Mouse (Mus musculus) hindbrain, embryonic 15.5 days (tissue): ENCODE measurements around the gene Pcid2. TPM values are rescaled to one million over a fixed set of nuclear protein-coding genes. Genes with fewer than 3 reads are reported as not detected.
A peak's percentile ranks its signal among the peaks of the same experiment; 100 is the strongest.
"Not testable (repeated sequence)": the region's sequence is repeated elsewhere in the genome, so short reads cannot be mapped to it uniquely, and the experiment has no call there.

Source experiments
- ATAC-seq: fragments of 200-750 bp; cut with Nextera tagmentation; 2 replicates; pipeline ENCODE4 v1.8.0; 2017; ENCODE audit warnings: low read depth, moderate number of reproducible peaks, moderate TSS enrichment; ENCODE audit not compliant: low FRiP score
- H3K27ac ChIP-seq: fragments of 300-500 bp; sonication (generic); replicated peaks from 2 replicates; pipeline ENCODE4 v1.5.1; 2015; ENCODE audit warnings: mild to moderate bottlenecking, inconsistent platforms
- H3K27me3 ChIP-seq: fragments of 300-500 bp; sonication (generic); 2 replicates; pipeline ENCODE4 v1.6.1; 2015; ENCODE audit warnings: control low read depth, inconsistent platforms
- H3K36me3 ChIP-seq: fragments of 300-500 bp; sonication (generic); 2 replicates; pipeline ENCODE4 v1.6.1; 2015; ENCODE audit warnings: control low read depth, inconsistent platforms
- H3K4me1 ChIP-seq: fragments of 300-500 bp; sonication (generic); replicated peaks from 2 replicates; pipeline ENCODE4 v1.6.1; 2015; ENCODE audit warnings: control low read depth, inconsistent platforms
- H3K4me2 ChIP-seq: fragments of 300-500 bp; sonication (generic); 2 replicates; pipeline ENCODE4 v1.6.1; 2015; ENCODE audit warnings: moderate library complexity, mild to moderate bottlenecking, inconsistent platforms
- H3K4me3 ChIP-seq: fragments of 300-500 bp; sonication (generic); 2 replicates; pipeline ENCODE4 v1.5.1; 2015; ENCODE audit warnings: mild to moderate bottlenecking, inconsistent platforms
- H3K9ac ChIP-seq: fragments of 300-500 bp; sonication (generic); 2 replicates; pipeline ENCODE4 v1.6.1; 2015; ENCODE audit warnings: inconsistent platforms
- H3K9me3 ChIP-seq: fragments of 300-500 bp; sonication (generic); 2 replicates; pipeline ENCODE4 v1.6.1; 2016; ENCODE audit warnings: control low read depth, inconsistent platforms
- WGBS: fragments of 180-500 bp; shearing (Covaris S2); methylation state at CpG from one replicate; pipeline ENCODE4 v1.1.7; 2015; 5-methylcytosine and 5-hydroxymethylcytosine counted together
- polyA plus RNA-seq: library from polyadenylated mRNA; unstranded; fragments of >200 nt; fragmentation: Nextera tagmentation; extraction: Ambion mirVana; gene quantifications from 2 replicates; pipeline ENCODE4 v1.2.1, GENCODE M21; 2015

The Pcid2 gene
- polyA plus RNA-seq, 1 experiment from 2014 or later: 40.4 TPM

GRCm38 (mm10) chr8:13118516-13118915 lies 13.3 kb upstream of the Pcid2 start:
- ATAC-seq: no peak
- Histone ChIP-seq H3K4me3 (no peak overlapping the region), H3K27me3 (no peaks in the 10 kb centered on the region), H3K9ac (no peak overlapping the region), H3K9me3 (no peaks in the 10 kb centered on the region), H3K27ac (no peak overlapping the region), H3K4me2 (no peak overlapping the region), H3K4me1 (no peaks in the 10 kb centered on the region), H3K36me3 (peaks cover 18% of the 10 kb centered on the region)
- 81% methylated on average over 3 of the region's 3 CpGs for WGBS

GRCm38 (mm10) chr8:13117096-13117495 lies 11.8 kb upstream of the Pcid2 start:
- no peak overlapping the region for H3K4me2 ChIP-seq
- H3K9me3 ChIP-seq: no peaks in the 10 kb centered on the region
- WGBS: 96% methylated on average over 2 of the region's 2 CpGs
- no peak overlapping the region for H3K9ac ChIP-seq
- peaks cover 15% of the 10 kb centered on the region; the same call in 1 of the 2 replicates for H3K36me3 ChIP-seq
- no peak overlapping the region for H3K4me3 ChIP-seq
- no peak for ATAC-seq
- no peaks in the 10 kb centered on the region for H3K27me3 ChIP-seq
- no peaks in the 10 kb centered on the region for H3K4me1 ChIP-seq
- no peak overlapping the region for H3K27ac ChIP-seq

- ATAC-seq: no peak
- H3K9ac ChIP-seq: no peak overlapping the region
- 95% methylated on average over 4 of the region's 4 CpGs for WGBS
- H3K27me3 ChIP-seq: no peaks in the 10 kb centered on the region
- H3K36me3 ChIP-seq: no peaks in the 10 kb centered on the region
- H3K27ac ChIP-seq: no peak overlapping the region
- no peak overlapping the region for H3K4me3 ChIP-seq
- no peak overlapping the region for H3K4me2 ChIP-seq
- H3K4me1 ChIP-seq: peaks cover 12% of the 10 kb centered on the region
- H3K9me3 ChIP-seq: no peaks in the 10 kb centered on the region
Observed at GRCm38 (mm10) chr8:13113232-13113631, 8.0 kb upstream of the Pcid2 start.

DNA sequence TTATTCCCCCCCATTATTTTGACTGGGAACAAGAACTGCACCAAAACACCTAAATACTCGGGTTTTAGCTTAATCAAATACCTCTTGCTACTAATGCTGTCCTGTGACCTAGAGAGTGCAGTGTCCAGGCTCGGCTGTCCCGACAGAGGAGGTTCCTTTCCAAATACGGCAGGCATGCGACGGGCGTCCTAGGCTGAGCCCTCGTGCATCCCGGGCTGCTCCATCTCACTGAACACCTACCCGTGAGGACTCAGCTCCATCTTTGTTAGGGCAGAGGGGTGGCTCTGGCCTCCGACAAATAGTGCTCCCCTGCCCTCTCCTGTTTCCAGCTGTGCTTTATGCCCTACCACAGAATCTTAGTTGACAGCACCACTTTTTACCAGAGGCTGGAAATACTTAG lies 6.7 kb upstream of the Pcid2 start:
- H3K9me3 ChIP-seq: no peaks in the 10 kb centered on the region
- H3K4me1 ChIP-seq: peaks cover 19% of the 10 kb centered on the region
- no peak for ATAC-seq
- H3K9ac ChIP-seq: no peak overlapping the region
- no peak overlapping the region for H3K27ac ChIP-seq
- WGBS: 90% methylated on average over 11 of the region's 11 CpGs
- no peaks in the 10 kb centered on the region for H3K36me3 ChIP-seq
- H3K4me3 ChIP-seq: no peak overlapping the region
- no peaks in the 10 kb centered on the region for H3K27me3 ChIP-seq
- H3K4me2 ChIP-seq: no peak overlapping the region

DNA sequence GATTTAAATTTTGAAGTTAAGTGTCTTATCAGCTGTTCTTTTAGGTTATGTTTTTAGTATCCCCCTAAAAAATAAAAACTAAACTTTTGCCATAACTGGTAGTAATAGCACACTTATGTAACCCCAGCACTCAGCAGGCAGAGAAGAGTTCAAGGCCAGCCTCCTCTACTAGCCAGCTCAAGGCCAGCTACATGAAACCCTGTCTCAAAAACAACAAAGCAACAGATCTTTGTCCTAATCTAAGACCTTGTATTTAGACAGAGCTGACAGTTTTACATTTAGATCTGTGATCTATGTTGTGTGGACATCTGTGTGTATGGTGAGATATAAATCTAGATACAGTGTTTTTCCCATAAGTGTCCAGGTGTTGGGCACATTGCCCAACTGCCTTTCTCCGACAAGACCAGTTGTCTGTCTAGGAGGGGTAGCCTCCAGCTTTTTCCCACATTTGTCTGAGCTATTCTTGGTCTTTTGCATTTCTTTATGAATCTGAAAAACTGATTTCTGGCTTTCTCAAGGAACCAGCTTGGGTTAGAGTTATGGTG lies 4.2 kb upstream of the Pcid2 start:
- Histone ChIP-seq H3K4me2 (no peak overlapping the region), H3K9ac (no peak overlapping the region), H3K27me3 (no peaks in the 10 kb centered on the region), H3K4me1 (peaks cover 27% of the 10 kb centered on the region), H3K36me3 (no peaks in the 10 kb centered on the region), H3K27ac (no peak overlapping the region), H3K9me3 (no peaks in the 10 kb centered on the region), H3K4me3 (no peak overlapping the region)
- ATAC-seq: no peak
- WGBS: 67% methylated on average over 1 of the region's 1 CpGs

- Histone ChIP-seq H3K36me3 (no peaks in the 10 kb centered on the region), H3K27ac (no peak overlapping the region), H3K4me2 (no peak overlapping the region), H3K9ac (no peak overlapping the region), H3K9me3 (no peaks in the 10 kb centered on the region), H3K4me1 (peaks cover 30% of the 10 kb centered on the region), H3K4me3 (no peak overlapping the region), H3K27me3 (no peaks in the 10 kb centered on the region)
- no peak for ATAC-seq
- 89% methylated on average over 8 of the region's 8 CpGs for WGBS
Observed at GRCm38 (mm10) chr8:13108967-13109366, 3.7 kb upstream of the Pcid2 start.

DNA sequence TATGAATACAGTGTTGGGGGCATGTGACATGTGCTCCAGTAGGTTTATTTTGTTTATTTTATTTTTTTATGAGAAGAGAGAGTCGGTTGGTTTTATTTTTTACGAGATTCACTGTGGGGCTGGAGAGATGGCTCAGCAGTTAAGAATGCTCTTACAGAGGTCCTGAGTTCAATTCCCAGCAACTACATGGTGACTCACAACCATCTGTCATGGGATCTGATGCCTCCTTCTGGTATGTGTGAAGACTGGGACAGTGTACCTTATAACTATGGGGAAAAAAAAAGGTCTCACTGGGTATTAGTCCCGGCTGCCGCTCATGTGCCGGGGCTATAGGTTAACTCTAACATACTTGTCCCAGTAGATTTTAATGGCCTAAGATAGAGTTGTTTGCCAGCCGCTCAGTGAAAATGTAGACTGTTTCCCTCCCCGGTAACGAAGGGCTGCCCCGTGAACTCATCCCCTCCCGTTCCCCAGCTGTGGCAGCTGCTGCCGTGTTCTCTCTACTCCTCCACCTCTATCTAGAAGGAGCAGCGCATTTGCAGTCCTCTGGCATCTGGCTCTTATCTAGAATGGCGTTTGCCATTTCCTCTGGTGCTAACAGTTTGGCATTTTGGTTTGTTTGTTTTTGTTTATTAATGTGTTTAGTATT lies 2.9 kb upstream of the Pcid2 start:
- H3K27me3 ChIP-seq: no peaks in the 10 kb centered on the region
- peaks cover 36% of the 10 kb centered on the region for H3K4me1 ChIP-seq
- no peak overlapping the region for H3K27ac ChIP-seq
- H3K9ac ChIP-seq: no peak overlapping the region
- H3K4me3 ChIP-seq: no peak overlapping the region
- no peaks in the 10 kb centered on the region for H3K36me3 ChIP-seq
- H3K4me2 ChIP-seq: no peak overlapping the region
- WGBS: 89% methylated on average over 13 of the region's 13 CpGs
- no peak for ATAC-seq
- H3K9me3 ChIP-seq: no peaks in the 10 kb centered on the region

DNA sequence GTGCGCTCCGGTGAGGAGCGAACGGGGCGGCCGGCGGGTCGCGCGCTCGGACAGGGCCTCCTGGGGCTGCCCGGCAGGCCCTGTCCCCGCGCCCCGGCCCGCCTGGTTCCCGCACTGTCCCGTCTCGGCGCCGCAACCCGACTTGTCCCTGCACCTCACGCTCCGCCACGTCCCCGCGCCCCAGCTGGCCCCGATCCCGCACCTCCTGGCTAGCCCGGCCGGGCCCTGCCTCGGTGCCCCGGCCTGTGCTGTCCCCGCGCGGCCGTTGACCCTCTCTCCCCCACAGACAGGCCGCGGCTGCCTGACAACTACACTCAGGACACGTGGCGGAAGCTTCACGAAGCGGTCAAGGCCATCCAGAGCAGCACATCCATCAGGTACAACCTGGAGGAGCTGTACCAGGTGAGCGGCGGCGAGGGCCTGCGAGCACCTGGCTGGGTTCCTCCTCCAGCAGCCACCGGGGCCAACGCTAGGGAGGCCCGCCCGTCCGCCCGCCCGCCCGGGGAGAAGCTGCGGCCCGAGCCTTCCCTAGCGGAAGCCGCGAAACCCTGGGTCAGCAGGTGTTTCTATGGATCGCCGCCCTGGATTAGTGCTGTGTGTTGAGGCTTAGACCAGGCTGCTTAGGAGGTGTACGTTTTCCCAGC lies 771 bp upstream of the Pcid2 start:
- Histone ChIP-seq H3K4me3 (peak overlapping the region; percentile 92), H3K9me3 (no peaks in the 10 kb centered on the region), H3K4me1 (peaks cover 31% of the 10 kb centered on the region), H3K4me2 (peak overlapping the region; percentile 97), H3K9ac (peak overlapping the region; percentile 92), H3K27ac (peak overlapping the region; percentile 89), H3K27me3 (no peaks in the 10 kb centered on the region), H3K36me3 (peaks cover 5% of the 10 kb centered on the region; the same call in 1 of the 2 replicates)
- under 1% methylated on average over 54 of the region's 63 CpGs for WGBS
- peak; percentile 61 for ATAC-seq

GRCm38 (mm10) chr8:13104691-13105086 lies 570 bp downstream of the Pcid2 start:
- Histone ChIP-seq H3K4me2 (peak overlapping the region; percentile 97), H3K4me1 (peaks cover 26% of the 10 kb centered on the region), H3K9me3 (no peaks in the 10 kb centered on the region), H3K9ac (peak overlapping the region; percentile 81), H3K36me3 (peaks cover 5% of the 10 kb centered on the region), H3K4me3 (peak overlapping the region; percentile 92), H3K27ac (peak overlapping the region; percentile 95), H3K27me3 (no peaks in the 10 kb centered on the region)
- ATAC-seq: peak; percentile 84
- under 1% methylated on average over 45 of the region's 45 CpGs for WGBS

- ATAC-seq: no peak
- Histone ChIP-seq H3K4me2 (no peak overlapping the region), H3K27ac (no peak overlapping the region), H3K27me3 (no peaks in the 10 kb centered on the region), H3K9me3 (no peaks in the 10 kb centered on the region), H3K4me3 (no peak overlapping the region), H3K36me3 (peaks cover 82% of the 10 kb centered on the region), H3K4me1 (no peaks in the 10 kb centered on the region), H3K9ac (no peak overlapping the region)
- 91% methylated on average over 7 of the region's 7 CpGs for WGBS
Observed at GRCm38 (mm10) chr8:13077542-13077941, 27.7 kb downstream of the Pcid2 start.

- WGBS: 98% methylated on average over 1 of the region's 1 CpGs
- not testable (repeated sequence) for H3K9me3 ChIP-seq, H3K27ac ChIP-seq, H3K4me2 ChIP-seq, ATAC-seq, H3K27me3 ChIP-seq, H3K4me3 ChIP-seq, H3K4me1 ChIP-seq, H3K9ac ChIP-seq
- peaks cover 70% of the 10 kb centered on the region for H3K36me3 ChIP-seq
Observed at GRCm38 (mm10) chr8:13075579-13075978, 29.7 kb downstream of the Pcid2 start.

- H3K36me3 ChIP-seq: peaks cover 65% of the 10 kb centered on the region
- 95% methylated on average over 8 of the region's 8 CpGs for WGBS
- no peaks in the 10 kb centered on the region for H3K4me1 ChIP-seq
Observed at GRCm38 (mm10) chr8:13075044-13075443, 30.2 kb downstream of the Pcid2 start.

More at GRCm38 (mm10) chr8:13075044-13075443, 30.2 kb downstream of the Pcid2 start:
- Histone ChIP-seq H3K9me3 (no peaks in the 10 kb centered on the region), H3K4me2 (no peak overlapping the region), H3K4me3 (no peak overlapping the region), H3K27me3 (no peaks in the 10 kb centered on the region), H3K27ac (no peak overlapping the region), H3K9ac (no peak overlapping the region)
- no peak for ATAC-seq
